Mouse (Mus musculus): ENCODE measurements at regions not wholly inside any gene's neighbourhood (a gene's known extent, or its start where the extent isn't known, plus 50 kb on each side); places are given as distances from the start of the nearest gene placed in this dataset.
A peak's percentile ranks its signal among the peaks of the same experiment; 100 is the strongest.

GRCm38 (mm10) chr13:57365096-57365495 is 469.3 kb upstream of the Trpc7 start:
- DNase-seq: no peak

DNA sequence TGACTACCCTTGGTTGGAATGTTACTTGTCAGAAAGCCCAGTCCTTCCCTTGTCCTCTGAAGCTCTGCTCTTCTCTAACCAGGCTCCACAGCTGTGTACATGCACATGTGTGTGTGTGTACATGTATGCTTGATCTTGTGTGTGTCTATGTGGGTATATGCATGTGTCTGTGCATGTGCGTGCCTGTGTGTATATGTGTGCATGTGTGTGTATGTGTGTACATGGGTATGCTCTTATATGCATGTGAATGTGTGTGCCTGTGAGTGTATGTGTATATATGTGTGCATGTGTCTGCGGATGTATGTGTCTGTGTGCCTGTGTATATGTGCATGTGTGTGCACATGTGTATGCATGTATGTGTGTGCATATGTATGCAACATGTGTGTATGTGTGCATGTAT is 468.6 kb upstream of the Trpc7 start:
- no peak for DNase-seq

DNA sequence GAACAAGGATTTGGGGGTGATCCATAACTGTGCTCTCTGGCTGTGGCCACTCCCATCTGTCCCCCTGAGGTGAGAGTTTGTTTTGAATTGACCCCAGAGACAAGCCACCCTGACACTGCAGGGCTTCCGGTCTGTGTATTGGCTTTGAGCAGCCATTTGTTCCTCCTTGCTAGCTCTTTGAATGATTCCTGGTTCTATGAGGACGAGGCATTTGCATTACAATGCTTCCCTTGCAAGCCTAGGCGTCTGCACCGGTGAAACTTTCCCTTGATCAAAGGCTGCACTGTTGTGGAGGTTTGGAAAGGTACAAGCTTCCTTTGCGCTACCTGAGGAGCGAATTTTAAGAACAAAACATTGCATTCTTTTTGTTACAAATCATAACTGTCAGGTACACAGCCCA is 466.8 kb upstream of the Trpc7 start:
- DNase-seq: no peak

- DNase-seq: no peak
Measured at GRCm38 (mm10) chr13:57361286-57361685, 465.5 kb upstream of the Trpc7 start.

- DNase-seq: no peak
Measured at GRCm38 (mm10) chr13:57354606-57355005, 458.8 kb upstream of the Trpc7 start.

DNA sequence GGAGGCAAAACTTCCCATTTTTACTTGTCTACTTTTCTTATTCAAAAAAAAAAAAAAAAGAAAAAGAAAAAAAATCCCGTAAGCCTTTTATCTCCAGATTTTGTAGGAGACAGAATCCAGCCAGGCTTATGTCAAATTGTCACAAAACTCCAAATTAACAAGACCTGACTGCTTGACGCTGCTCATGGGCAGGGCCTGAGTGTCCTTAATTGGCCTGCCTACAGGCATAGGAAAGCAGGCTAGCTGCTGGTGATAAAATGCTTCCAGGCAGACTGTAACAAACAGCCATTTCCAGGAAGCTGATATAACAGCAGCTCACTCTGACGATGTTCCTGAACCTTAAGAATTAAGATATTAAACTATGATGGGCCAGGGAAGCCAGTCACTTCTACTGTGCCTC is 458.2 kb upstream of the Trpc7 start:
- no peak for DNase-seq

DNA sequence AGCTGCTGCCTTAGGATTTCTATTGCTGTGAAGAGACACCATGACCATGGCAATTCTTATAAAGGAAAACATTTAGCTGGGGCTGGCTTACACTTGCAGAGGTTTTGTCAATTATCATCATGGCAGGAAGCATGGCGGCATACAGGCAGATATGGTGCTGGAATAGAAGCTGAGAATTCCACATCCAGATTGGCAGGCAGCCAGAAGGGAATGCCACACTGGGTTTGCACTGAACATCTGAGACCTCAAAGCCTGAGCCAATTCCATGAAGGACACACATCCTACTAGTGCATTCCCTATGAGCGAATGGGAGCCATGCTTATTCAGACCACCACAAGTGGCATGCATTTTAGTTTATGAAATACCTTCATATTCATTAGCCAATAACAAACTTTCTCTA is 455.0 kb upstream of the Trpc7 start:
- no peak for DNase-seq

GRCm38 (mm10) chr13:57338676-57339075 is 442.9 kb upstream of the Trpc7 start:
- no peak for DNase-seq

- no peak for DNase-seq
Measured at GRCm38 (mm10) chr13:57336596-57336995, 440.8 kb upstream of the Trpc7 start.

GRCm38 (mm10) chr13:57332976-57333375 is 437.2 kb upstream of the Trpc7 start:
- DNase-seq: peak in 1 of 2 experiments; percentile 5

DNA sequence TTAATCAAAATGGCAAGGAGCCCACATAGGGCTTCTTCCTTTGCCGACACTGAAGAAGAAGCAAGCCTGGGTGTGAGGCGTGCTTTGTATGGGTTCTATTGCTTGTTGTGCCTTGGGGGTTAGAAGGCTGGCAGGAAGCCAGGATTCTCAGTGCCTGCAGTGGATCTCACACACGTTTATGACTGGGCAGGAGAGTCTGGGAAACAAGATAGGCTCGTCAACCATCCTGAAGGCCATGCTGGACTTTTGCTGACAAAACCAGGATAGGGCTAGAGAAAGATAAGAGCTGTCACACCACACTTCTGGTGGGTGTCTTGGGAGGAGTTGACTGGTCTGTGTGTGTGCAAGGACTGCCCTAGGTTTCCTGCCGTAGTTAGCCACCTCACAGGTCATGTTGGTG is 436.1 kb upstream of the Trpc7 start:
- no peak for DNase-seq

GRCm38 (mm10) chr13:57325306-57325925 is 429.6 kb upstream of the Trpc7 start:
- no peak for DNase-seq

DNA sequence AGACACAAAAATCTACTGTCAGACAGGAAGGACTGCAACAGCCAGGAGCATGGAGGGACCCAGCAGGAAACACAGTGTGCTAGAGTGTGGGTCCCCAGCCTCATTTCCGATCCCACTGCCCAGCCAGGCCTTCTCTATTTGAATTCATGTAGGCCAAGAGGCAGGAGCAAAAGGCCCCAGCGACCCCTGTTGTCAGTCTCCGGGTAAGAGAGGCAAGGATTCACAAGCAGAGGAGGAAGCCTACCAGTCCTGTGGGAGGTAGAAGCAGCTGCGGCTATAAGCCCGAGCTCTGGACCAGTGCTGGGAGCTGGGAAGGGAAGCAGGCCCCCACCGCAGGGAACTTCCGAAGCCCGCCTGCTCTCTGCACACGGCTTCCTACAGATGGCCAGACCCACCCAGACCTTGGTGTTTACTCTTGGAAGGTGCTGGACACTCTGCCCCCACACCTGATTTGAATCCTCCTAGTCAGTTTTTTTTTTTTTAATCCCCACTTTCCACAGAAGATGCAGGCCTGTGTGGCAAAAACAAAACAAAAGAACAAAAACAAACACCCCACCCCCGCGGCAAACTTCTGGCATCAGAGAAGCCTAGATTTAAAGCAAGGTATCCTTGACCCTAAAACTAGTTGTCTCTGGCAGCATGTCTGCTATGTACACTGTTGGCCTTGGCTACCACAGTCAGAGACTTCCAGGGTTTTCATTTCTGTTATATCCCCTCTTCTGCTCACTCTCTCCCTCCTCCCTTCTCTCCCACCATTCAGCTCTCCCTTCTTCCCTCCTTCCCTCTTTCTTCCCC is 420.6 kb upstream of the Trpc7 start:
- no peak for DNase-seq

DNA sequence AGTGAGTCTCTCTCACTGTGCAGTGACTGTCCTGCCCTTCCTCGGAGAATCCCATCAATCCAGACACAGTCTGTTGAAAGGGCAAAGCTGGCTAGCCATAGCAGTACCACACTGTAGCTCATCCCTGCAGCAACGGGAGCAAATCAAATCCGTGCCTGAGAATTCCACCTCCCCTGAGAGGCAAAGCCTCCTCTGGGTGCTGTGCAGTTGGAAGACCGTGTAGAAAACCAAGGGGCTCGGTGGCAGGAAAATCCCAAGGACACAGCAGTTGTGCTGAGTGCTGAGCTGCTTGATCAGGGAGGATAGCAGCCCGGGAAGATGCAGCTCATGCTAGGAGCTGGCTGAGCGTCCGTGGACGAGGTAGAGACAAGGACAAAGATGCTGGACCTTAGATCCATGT is 418.7 kb upstream of the Trpc7 start:
- no peak for DNase-seq

GRCm38 (mm10) chr13:57313731-57314130 is 417.9 kb upstream of the Trpc7 start:
- DNase-seq: no peak

- DNase-seq: no peak
Measured at GRCm38 (mm10) chr13:57311235-57311634, 415.4 kb upstream of the Trpc7 start.

DNA sequence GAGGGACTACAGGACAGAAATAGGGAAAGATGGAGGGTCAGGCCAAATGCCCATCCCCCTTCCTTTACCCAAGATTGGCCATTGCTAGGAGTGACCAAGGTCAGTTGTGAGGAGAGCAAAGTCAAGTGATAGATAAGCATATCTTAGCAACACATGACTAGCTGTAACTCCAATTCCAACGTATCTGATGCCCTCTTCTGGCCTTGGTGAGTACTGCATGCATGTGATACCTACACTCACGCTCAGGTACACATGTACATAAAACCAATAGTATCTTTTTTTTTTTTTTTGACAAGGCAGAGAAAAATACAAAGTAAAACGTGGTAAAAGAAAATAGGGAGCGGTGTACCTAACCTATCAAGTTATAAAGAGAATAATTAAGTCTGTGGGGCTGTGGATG is 413.8 kb upstream of the Trpc7 start:
- DNase-seq: no peak

GRCm38 (mm10) chr13:57307971-57308903 is 412.4 kb upstream of the Trpc7 start:
- no peak for DNase-seq

GRCm38 (mm10) chr13:57305586-57305985 is 409.8 kb upstream of the Trpc7 start:
- no peak for DNase-seq

GRCm38 (mm10) chr13:57303805-57304204 is 408.0 kb upstream of the Trpc7 start:
- no peak for DNase-seq

GRCm38 (mm10) chr13:57291737-57292490 is 396.1 kb upstream of the Trpc7 start:
- no peak for DNase-seq

- DNase-seq: no peak
Measured at GRCm38 (mm10) chr13:57286168-57286567, 390.4 kb upstream of the Trpc7 start.

DNA sequence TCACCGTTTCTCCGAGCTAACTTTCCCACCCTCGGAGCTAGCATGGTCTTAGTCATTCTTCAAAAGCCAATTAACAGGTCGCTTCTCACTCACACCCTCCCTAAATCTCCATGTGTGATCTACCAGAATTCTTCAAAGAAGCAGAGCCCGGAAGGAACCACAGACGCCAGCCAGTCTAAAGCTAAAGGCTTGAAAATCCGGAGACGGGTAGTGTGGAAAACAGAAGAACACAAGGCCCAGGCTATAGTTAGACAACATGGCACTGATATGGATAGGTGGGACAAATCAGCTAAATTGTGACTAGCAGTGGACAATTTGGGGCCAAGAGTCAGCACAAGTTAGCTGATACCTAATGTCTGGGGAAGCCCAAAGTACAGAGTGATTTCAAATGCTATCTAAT is 387.0 kb upstream of the Trpc7 start:
- DNase-seq: no peak
